Mouse (Mus musculus): Measurements from ENCODE around the gene Col1a1. TPM values are rescaled to one million over a fixed set of nuclear protein-coding genes. Genes with fewer than 3 reads are reported as not detected.

Gene Col1a1
- polyA plus RNA-seq, 1 experiment from 2014 or later: 353 TPM

GRCm38 (mm10) chr11:94933584-94933983 lies 2.4 kb upstream of the Col1a1 start:
- no peak overlapping the region for H3K9ac ChIP-seq (ENCODE audit: low read depth, low read length)
- 19% methylated on average over 8 of the region's 8 CpGs for WGBS
- no peak overlapping the region for H3K4me3 ChIP-seq (replicated peaks; ENCODE audit: low read depth, low read length)
- no peaks in the 10 kb centered on the region for H3K36me3 ChIP-seq (ENCODE audit: insufficient read depth, low read length)
- DNase-seq (ENCODE audit: low spot score) (peak; percentile 72), ATAC-seq (replicated peaks; ENCODE audit: low FRiP score, low read depth) (no peak)
- 0 out of 2 replicates have a peak, but pooled peaks cover 6% of the 10 kb centered on the region for H3K27me3 ChIP-seq (ENCODE audit: insufficient read depth, low read length)
- no peak for TF ChIP-seq CTCF (IDR thresholded peaks at IDR 0.05; ENCODE audit: low read depth)
- no peaks in the 10 kb centered on the region for H3K9me3 ChIP-seq (replicated peaks; ENCODE audit: low read length)
- peaks cover 28% of the 10 kb centered on the region for H3K4me1 ChIP-seq (replicated peaks; ENCODE audit: insufficient read depth, low read length)
- H3K4me2 ChIP-seq (ENCODE audit: low read length): 0 out of 2 replicates have a peak overlapping the region, but pooled peaks have one; percentile 19
- peak overlapping the region; percentile 72 for H3K27ac ChIP-seq

- no peaks in the 10 kb centered on the region for H3K36me3 ChIP-seq (ENCODE audit: insufficient read depth, low read length)
- H3K27ac ChIP-seq: peak overlapping the region; percentile 72
- TF ChIP-seq CTCF (IDR thresholded peaks at IDR 0.05; ENCODE audit: low read depth): no peak
- ATAC-seq (replicated peaks; ENCODE audit: low FRiP score, low read depth) (no peak), DNase-seq (ENCODE audit: low spot score) (peak; percentile 43)
- H3K4me3 ChIP-seq (replicated peaks; ENCODE audit: low read depth, low read length): no peak overlapping the region
- H3K27me3 ChIP-seq (ENCODE audit: insufficient read depth, low read length): 0 out of 2 replicates have a peak, but pooled peaks cover 6% of the 10 kb centered on the region
- H3K4me1 ChIP-seq (replicated peaks; ENCODE audit: insufficient read depth, low read length): peaks cover 26% of the 10 kb centered on the region
- H3K9ac ChIP-seq (ENCODE audit: low read depth, low read length): no peak overlapping the region
- no peaks in the 10 kb centered on the region for H3K9me3 ChIP-seq (replicated peaks; ENCODE audit: low read length)
- WGBS: 20% methylated on average over 11 of the region's 11 CpGs
- H3K4me2 ChIP-seq (ENCODE audit: low read length): no peak overlapping the region; the same call in 1 of the 2 replicates
Measured at GRCm38 (mm10) chr11:94934526-94934925, 1.5 kb upstream of the Col1a1 start.

- H3K4me3 ChIP-seq (replicated peaks; ENCODE audit: low read depth, low read length): peak overlapping the region; percentile 44
- peak; percentile 99 for DNase-seq (ENCODE audit: low spot score)
- 0 out of 2 replicates have a peak, but pooled peaks cover 5% of the 10 kb centered on the region for H3K36me3 ChIP-seq (ENCODE audit: insufficient read depth, low read length)
- 0% methylated on average over 16 of the region's 17 CpGs for WGBS
- peak overlapping the region; percentile 76 for H3K27ac ChIP-seq
- 0 out of 2 replicates have a peak, but pooled peaks cover 6% of the 10 kb centered on the region for H3K27me3 ChIP-seq (ENCODE audit: insufficient read depth, low read length)
- H3K9me3 ChIP-seq (replicated peaks; ENCODE audit: low read length): no peaks in the 10 kb centered on the region
- H3K4me2 ChIP-seq (ENCODE audit: low read length): peak overlapping the region; percentile 77
- TF ChIP-seq CTCF (IDR thresholded peaks at IDR 0.05; ENCODE audit: low read depth): peak; percentile 97
- peak; percentile 70 for ATAC-seq (replicated peaks; ENCODE audit: low FRiP score, low read depth)
- peaks cover 20% of the 10 kb centered on the region for H3K4me1 ChIP-seq (replicated peaks; ENCODE audit: insufficient read depth, low read length)
- H3K9ac ChIP-seq (ENCODE audit: low read depth, low read length): peak overlapping the region; percentile 62; the same call in 1 of the 2 replicates
Measured at GRCm38 (mm10) chr11:94936851-94937295, 849 bp downstream of the Col1a1 start.

GRCm38 (mm10) chr11:94937335-94937781 lies 1.3 kb downstream of the Col1a1 start:
- peak overlapping the region; percentile 44 for H3K4me3 ChIP-seq (replicated peaks; ENCODE audit: low read depth, low read length)
- peak; percentile 77 for DNase-seq (ENCODE audit: low spot score)
- WGBS: 0% methylated on average over 18 of the region's 18 CpGs
- H3K36me3 ChIP-seq (ENCODE audit: insufficient read depth, low read length): 0 out of 2 replicates have a peak, but pooled peaks cover 5% of the 10 kb centered on the region
- peaks cover 20% of the 10 kb centered on the region for H3K4me1 ChIP-seq (replicated peaks; ENCODE audit: insufficient read depth, low read length)
- ATAC-seq (replicated peaks; ENCODE audit: low FRiP score, low read depth): peak; percentile 19
- no peak for TF ChIP-seq CTCF (IDR thresholded peaks at IDR 0.05; ENCODE audit: low read depth)
- H3K9me3 ChIP-seq (replicated peaks; ENCODE audit: low read length): no peaks in the 10 kb centered on the region
- peak overlapping the region; percentile 46; the same call in 1 of the 2 replicates for H3K9ac ChIP-seq (ENCODE audit: low read depth, low read length)
- H3K27ac ChIP-seq: peak overlapping the region; percentile 76; the same call in 1 of the 2 replicates
- peak overlapping the region; percentile 77 for H3K4me2 ChIP-seq (ENCODE audit: low read length)
- H3K27me3 ChIP-seq (ENCODE audit: insufficient read depth, low read length): 0 out of 2 replicates have a peak, but pooled peaks cover 6% of the 10 kb centered on the region

GRCm38 (mm10) chr11:94937787-94938186 lies 1.8 kb downstream of the Col1a1 start:
- Histone ChIP-seq H3K36me3 (ENCODE audit: insufficient read depth, low read length) (0 out of 2 replicates have a peak, but pooled peaks cover 5% of the 10 kb centered on the region), H3K27ac (peak overlapping the region; percentile 76; the same call in 1 of the 2 replicates), H3K4me3 (replicated peaks; ENCODE audit: low read depth, low read length) (peak overlapping the region; percentile 44), H3K4me2 (ENCODE audit: low read length) (peak overlapping the region; percentile 77), H3K4me1 (replicated peaks; ENCODE audit: insufficient read depth, low read length) (peaks cover 20% of the 10 kb centered on the region), H3K27me3 (ENCODE audit: insufficient read depth, low read length) (0 out of 2 replicates have a peak, but pooled peaks cover 6% of the 10 kb centered on the region), H3K9ac (ENCODE audit: low read depth, low read length) (peak overlapping the region; percentile 46; the same call in 1 of the 2 replicates), H3K9me3 (replicated peaks; ENCODE audit: low read length) (no peaks in the 10 kb centered on the region)
- DNase-seq (ENCODE audit: low spot score) (no peak), ATAC-seq (replicated peaks; ENCODE audit: low FRiP score, low read depth) (no peak; the same call in 1 of the 2 replicates)
- WGBS: 0% methylated on average over 15 of the region's 15 CpGs
- no peak for TF ChIP-seq CTCF (IDR thresholded peaks at IDR 0.05; ENCODE audit: low read depth)

GRCm38 (mm10) chr11:94938296-94938695 lies 2.3 kb downstream of the Col1a1 start:
- WGBS: 15% methylated on average over 9 of the region's 9 CpGs
- H3K36me3 ChIP-seq (ENCODE audit: insufficient read depth, low read length): 0 out of 2 replicates have a peak, but pooled peaks cover 5% of the 10 kb centered on the region
- no peak for TF ChIP-seq CTCF (IDR thresholded peaks at IDR 0.05; ENCODE audit: low read depth)
- ATAC-seq (replicated peaks; ENCODE audit: low FRiP score, low read depth): no peak
- H3K9ac ChIP-seq (ENCODE audit: low read depth, low read length): 0 out of 2 replicates have a peak overlapping the region, but pooled peaks have one; percentile 46
- H3K9me3 ChIP-seq (replicated peaks; ENCODE audit: low read length): no peaks in the 10 kb centered on the region
- peak overlapping the region; percentile 44 for H3K4me3 ChIP-seq (replicated peaks; ENCODE audit: low read depth, low read length)
- peak overlapping the region; percentile 77 for H3K4me2 ChIP-seq (ENCODE audit: low read length)
- 0 out of 2 replicates have a peak, but pooled peaks cover 6% of the 10 kb centered on the region for H3K27me3 ChIP-seq (ENCODE audit: insufficient read depth, low read length)
- no peak overlapping the region for H3K27ac ChIP-seq
- peaks cover 19% of the 10 kb centered on the region for H3K4me1 ChIP-seq (replicated peaks; ENCODE audit: insufficient read depth, low read length)
- no peak for DNase-seq (ENCODE audit: low spot score)
